Mouse (Mus musculus) MEL (cell line): Measurements from ENCODE around the gene Cep63. TPM values are rescaled to one million over a fixed set of nuclear protein-coding genes. Genes with fewer than 3 reads are reported as not detected.

Source experiments
- DNase-seq: peaks from one replicate; pipeline ENCODE4 v3.0.0; 2011; ENCODE audit warnings: low read depth, low spot score
- H3K27ac ChIP-seq: 2 replicates; pipeline ENCODE4 v1.5.1; 2012; ENCODE audit warnings: low read depth, mild to moderate bottlenecking, control low read depth, low read length, moderate library complexity; ENCODE audit not compliant: control insufficient read depth
- H3K27me3 ChIP-seq, 2 experiments: fragments of 150-350 bp in 1 of 2; sonication (generic) in 1 of 2; 2 replicates each; pipeline ENCODE4 v1.6.1; 2012; ENCODE audit warnings: low read length in 2 of 2, mild to moderate bottlenecking in 2 of 2, improper control_type of control experiment in 1 of 2, moderate library complexity in 1 of 2; ENCODE audit not compliant: insufficient read depth in 2 of 2, control insufficient read depth in 1 of 2
- H3K36me3 ChIP-seq, 2 experiments: 2 replicates each; pipeline ENCODE4 v1.6.1; 2012 to 2014; ENCODE audit warnings: low read length in 2 of 2, improper control_type of control experiment in 1 of 2, inconsistent platforms in 1 of 2, mild to moderate bottlenecking in 1 of 2; ENCODE audit not compliant: insufficient read depth in 2 of 2, control insufficient read depth in 1 of 2
- H3K4me1 ChIP-seq, 2 experiments: fragments of 150-350 bp in 1 of 2; sonication (generic) in 1 of 2; 2 replicates each; pipeline ENCODE4 v1.6.1; 2012; ENCODE audit warnings: low read length in 2 of 2, improper control_type of control experiment in 1 of 2, mild to moderate bottlenecking in 1 of 2; ENCODE audit not compliant: insufficient read depth in 2 of 2, control insufficient read depth in 1 of 2
- H3K4me3 ChIP-seq, 2 experiments: fragments of 150-350 bp in 1 of 2; sonication (generic) in 1 of 2; 2 replicates each; pipeline ENCODE4 v1.5.1; 2012; ENCODE audit warnings: low read depth in 2 of 2, low read length in 2 of 2, mild to moderate bottlenecking in 2 of 2, moderate library complexity in 2 of 2, control low read depth in 1 of 2, improper control_type of control experiment in 1 of 2; ENCODE audit not compliant: control insufficient read depth in 1 of 2, insufficient read depth in 1 of 2
- H3K79me2 ChIP-seq: 2 replicates; pipeline ENCODE4 v1.6.1; 2012; ENCODE audit warnings: mild to moderate bottlenecking, low read length, moderate library complexity; ENCODE audit not compliant: control insufficient read depth, poor library complexity, insufficient read depth
- H3K9ac ChIP-seq: 2 replicates; pipeline ENCODE4 v1.6.1; 2012; ENCODE audit warnings: low read depth, mild to moderate bottlenecking, control low read depth, low read length, moderate library complexity; ENCODE audit not compliant: control insufficient read depth, poor library complexity, severe bottlenecking
- H3K9me3 ChIP-seq: fragments of 150-350 bp; sonication (generic); replicated peaks from 2 replicates; pipeline ENCODE4 v1.6.1; 2012; ENCODE audit warnings: mild to moderate bottlenecking, low read length, improper control_type of control experiment, moderate library complexity; ENCODE audit not compliant: insufficient read depth
- BHLHE40 ChIP-seq: IDR thresholded peaks from 2 replicates; pipeline ENCODE4 v1.6.1; 2012; ENCODE audit warnings: low read depth, mild to moderate bottlenecking, inconsistent platforms, low read length, improper control_type of control experiment, borderline replicate concordance
- CHD1 ChIP-seq: IDR thresholded peaks from 2 replicates; pipeline ENCODE4 v1.6.1; 2012; ENCODE audit warnings: low read depth, mild to moderate bottlenecking, inconsistent platforms, low read length, improper control_type of control experiment
- CHD2 ChIP-seq: IDR thresholded peaks from 2 replicates; pipeline ENCODE4 v1.6.1; 2011; ENCODE audit warnings: low read length, improper control_type of control experiment
- ELF1 ChIP-seq: IDR thresholded peaks from 2 replicates; pipeline ENCODE4 v1.6.1; 2014; ENCODE audit warnings: low read depth, mild to moderate bottlenecking, inconsistent platforms, low read length, improper control_type of control experiment, moderate library complexity
- GABPA ChIP-seq: IDR thresholded peaks from 2 replicates; pipeline ENCODE4 v1.6.1; 2012; ENCODE audit warnings: low read depth, mild to moderate bottlenecking, inconsistent platforms, low read length, improper control_type of control experiment, moderate library complexity
- GATA1 ChIP-seq: IDR thresholded peaks from 2 replicates; pipeline ENCODE4 v1.6.1; 2011; ENCODE audit warnings: low read depth, low read length, improper control_type of control experiment
- HCFC1 ChIP-seq: IDR thresholded peaks from 2 replicates; pipeline ENCODE4 v1.6.1; 2012; ENCODE audit warnings: low read depth, mild to moderate bottlenecking, inconsistent platforms, low read length, improper control_type of control experiment, moderate library complexity
- JUND ChIP-seq: IDR thresholded peaks from 2 replicates; pipeline ENCODE4 v1.6.1; 2011; ENCODE audit warnings: low read depth, mild to moderate bottlenecking, improper control_type of control experiment, low read length
- MAX ChIP-seq: IDR thresholded peaks from 2 replicates; pipeline ENCODE4 v1.6.1; 2011; ENCODE audit warnings: low read length, improper control_type of control experiment
- MXI1 ChIP-seq: IDR thresholded peaks from 2 replicates; pipeline ENCODE4 v1.6.1; 2011; ENCODE audit warnings: mild to moderate bottlenecking, low read depth, low read length, improper control_type of control experiment
- MYB ChIP-seq: IDR thresholded peaks from 2 replicates; pipeline ENCODE4 v1.6.1; 2011; ENCODE audit warnings: mild to moderate bottlenecking, low read depth, low read length, improper control_type of control experiment
- NRF1 ChIP-seq: IDR thresholded peaks from 2 replicates; pipeline ENCODE4 v1.6.1; 2014; ENCODE audit warnings: low read depth, mild to moderate bottlenecking, inconsistent platforms, low read length, improper control_type of control experiment, moderate library complexity; ENCODE audit not compliant: poor library complexity, insufficient read depth, severe bottlenecking
- POLR2A ChIP-seq, 2 experiments: IDR thresholded peaks; 2 replicates each; pipeline ENCODE4 v1.6.1; 2011 to 2012; ENCODE audit warnings: low read length in 2 of 2, mild to moderate bottlenecking in 2 of 2, control low read depth in 1 of 2, improper control_type of control experiment in 1 of 2, low read depth in 1 of 2, moderate library complexity in 1 of 2; ENCODE audit not compliant: control insufficient read depth in 1 of 2, insufficient read depth in 1 of 2, poor library complexity in 1 of 2
- POLR2AphosphoS2 ChIP-seq: IDR thresholded peaks from 2 replicates; pipeline ENCODE4 v1.6.1; 2011; ENCODE audit warnings: low read length, improper control_type of control experiment
- RAD21 ChIP-seq: IDR thresholded peaks from 2 replicates; pipeline ENCODE4 v1.6.1; 2011; ENCODE audit warnings: mild to moderate bottlenecking, low read depth, low read length, improper control_type of control experiment
- SIN3A ChIP-seq: IDR thresholded peaks from 2 replicates; pipeline ENCODE4 v1.6.1; 2012; ENCODE audit warnings: low read length, improper control_type of control experiment, inconsistent platforms
- SMC3 ChIP-seq: IDR thresholded peaks from 2 replicates; pipeline ENCODE4 v1.6.1; 2011; ENCODE audit warnings: low read depth, low read length, improper control_type of control experiment
- TCF12 ChIP-seq: IDR thresholded peaks from 2 replicates; pipeline ENCODE4 v1.6.1; 2014; ENCODE audit warnings: low read depth, mild to moderate bottlenecking, inconsistent platforms, low read length, improper control_type of control experiment, moderate library complexity
- USF2 ChIP-seq, 2 experiments: IDR thresholded peaks; 2 replicates each; pipeline ENCODE4 v1.6.1; 2011 to 2012; ENCODE audit warnings: improper control_type of control experiment in 2 of 2, low read length in 2 of 2, borderline replicate concordance in 1 of 2, inconsistent platforms in 1 of 2, low read depth in 1 of 2, mild to moderate bottlenecking in 1 of 2; ENCODE audit not compliant: insufficient read depth in 1 of 2
- ZKSCAN1 ChIP-seq: IDR thresholded peaks from 2 replicates; pipeline ENCODE4 v1.6.1; 2012; ENCODE audit warnings: low read depth, mild to moderate bottlenecking, inconsistent platforms, low read length, improper control_type of control experiment, moderate library complexity
- ZMIZ1 ChIP-seq: IDR thresholded peaks from 2 replicates; pipeline ENCODE4 v1.6.1; 2012; ENCODE audit warnings: low read depth, mild to moderate bottlenecking, inconsistent platforms, low read length, improper control_type of control experiment, moderate library complexity
- polyA plus RNA-seq, 2 experiments: library from polyadenylated mRNA; stranded (reverse) in 1 of 2; unstranded in 1 of 2; fragments of >175 nt in 1 of 2; fragments of >200 nt in 1 of 2; gene quantifications; 2 replicates each; pipeline versions ENCODE4 v1.2.1 to v1.2.4; 2012; ENCODE audit warnings: low replicate concordance in 2 of 2, low read depth in 1 of 2; ENCODE audit not compliant: insufficient read length in 2 of 2, insufficient read depth in 1 of 2, missing spikeins in 1 of 2
- total RNA-seq: library from RNA; depleted of rRNA; stranded (reverse); fragments of 300-350 nt; gene quantifications from 2 replicates; pipeline ENCODE4 v1.2.3, GENCODE M21; 2012

Cep63 gene
- total and polyA plus RNA-seq, 3 experiments: 9.6 to 14.6 TPM; not detected in 1

DNA sequence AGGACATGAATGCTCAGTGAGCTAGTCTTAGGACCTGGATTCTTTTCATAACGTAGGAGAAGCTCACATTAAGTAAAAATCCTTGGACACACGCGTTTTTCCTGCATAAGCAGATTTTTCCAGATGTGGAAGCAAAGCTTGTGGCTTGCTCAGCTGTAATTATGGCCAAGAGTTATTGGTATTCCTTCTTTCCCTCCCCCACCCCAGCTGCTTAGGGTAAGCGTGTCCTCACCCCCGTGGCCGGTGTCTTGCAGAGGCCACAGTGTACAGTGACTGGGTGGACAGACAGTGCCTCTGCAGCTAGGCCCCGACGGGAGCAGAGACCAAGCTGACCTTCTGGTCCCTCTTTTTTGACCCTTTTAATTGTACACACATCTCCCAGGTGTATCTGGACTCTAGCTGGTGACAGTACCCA lies 16.7 kb upstream of the Cep63 start:
- Histone ChIP-seq H3K4me1 (no peaks in the 10 kb centered on the region; a peak in 1 of 4 replicates), H3K79me2 (no peaks in the 10 kb centered on the region), H3K4me3 (no peak overlapping the region), H3K27ac (no peak overlapping the region), H3K9ac (no peak overlapping the region), H3K36me3 (no peaks in the 10 kb centered on the region; a peak in 1 of 4 replicates), H3K9me3 (no peaks in the 10 kb centered on the region), H3K27me3 (no peaks in the 10 kb centered on the region)
- no peak for TF ChIP-seq CHD2
- no peak for DNase-seq

DNA sequence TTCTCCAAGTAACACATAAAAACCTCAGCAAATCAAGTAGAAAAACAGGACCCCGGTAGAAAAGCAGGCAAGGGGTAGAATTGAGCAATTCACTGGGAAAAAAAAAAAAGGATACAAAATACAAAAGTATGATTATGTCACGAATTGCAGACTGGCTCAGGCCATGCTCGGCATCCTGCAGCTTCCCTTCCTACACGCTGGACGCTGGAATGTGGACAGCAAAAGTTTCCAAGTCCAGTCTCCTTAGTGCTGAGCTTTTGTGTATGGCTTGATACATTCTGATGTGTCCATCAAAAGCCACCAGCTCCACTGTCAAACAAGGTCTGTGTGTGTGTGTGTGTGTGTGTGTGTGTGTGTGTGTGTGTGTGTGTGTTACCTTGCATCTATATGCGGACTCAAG lies 15.2 kb upstream of the Cep63 start:
- H3K36me3 ChIP-seq: no peaks in the 10 kb centered on the region; a peak in 1 of 4 replicates
- no peak for DNase-seq
- peaks cover 0 to 2% of the 10 kb centered on the region in 2 experiments; a peak in 2 of 4 replicates for H3K4me1 ChIP-seq
- no peak overlapping the region for H3K27ac ChIP-seq
- no peaks in the 10 kb centered on the region for H3K27me3 ChIP-seq
- no peaks in the 10 kb centered on the region for H3K79me2 ChIP-seq
- no peak overlapping the region for H3K4me3 ChIP-seq
- TF ChIP-seq NRF1 (no peak), GABPA (no peak), CHD1 (no peak), JUND (no peak), USF2 (IDR thresholded peaks at IDR 0.05; ENCODE audit: borderline replicate concordance in 1 of 2, insufficient read depth in 1 of 2, low read depth in 1 of 2, low read length in 2 of 2) (no peak), ZKSCAN1 (no peak), GATA1 (no peak), SMC3 (no peak), SIN3A (no peak), ELF1 (no peak), RAD21 (no peak), MYB (no peak), BHLHE40 (no peak), MXI1 (no peak), HCFC1 (no peak), MAX (no peak), POLR2AphosphoS2 (no peak), POLR2A (IDR thresholded peaks at IDR 0.05; ENCODE audit: control insufficient read depth in 1 of 2, insufficient read depth in 1 of 2, low read depth in 1 of 2, low read length in 2 of 2, poor library complexity in 1 of 2) (no peak), TCF12 (no peak), ZMIZ1 (no peak)
- H3K9ac ChIP-seq: no peak overlapping the region
- no peaks in the 10 kb centered on the region for H3K9me3 ChIP-seq
